Mouse (Mus musculus): ENCODE results near the gene Tcstv1. TPM values are rescaled to one million over a fixed set of nuclear protein-coding genes. Genes with fewer than 3 reads are reported as not detected.

Gene Tcstv1
- not detected for polyA plus RNA-seq (2014; fragmentation: Illumina TruSeq; extraction: RNeasy Lipid Tissue Mini Kit (QIAGEN cat#74804); ENCODE audit: insufficient read depth, low read depth, low replicate concordance)

DNA sequence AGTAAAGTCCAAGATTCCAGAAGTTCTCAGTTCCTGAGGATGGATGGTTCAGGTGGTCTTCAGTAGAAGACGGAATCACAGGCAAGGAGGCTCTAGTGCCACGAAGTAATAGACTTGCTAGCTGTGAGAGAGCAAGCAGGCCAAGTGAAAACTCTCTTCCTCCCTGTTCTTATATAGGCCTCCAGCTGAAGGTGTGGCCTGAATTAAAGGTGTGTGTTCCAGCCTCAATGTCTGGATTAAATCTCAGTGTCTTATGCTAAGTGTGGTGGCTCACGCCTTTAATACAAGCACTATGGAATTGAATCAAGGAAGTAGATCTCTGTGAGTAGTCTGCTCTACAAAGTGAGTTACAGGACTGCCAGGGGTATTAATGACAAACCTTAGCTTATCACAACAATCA is at the start of gene Tcstv1:
Gene Tcstv1, minus strand, starts transcription at position 101 of the 400 bp plus-strand sequence.

DNA sequence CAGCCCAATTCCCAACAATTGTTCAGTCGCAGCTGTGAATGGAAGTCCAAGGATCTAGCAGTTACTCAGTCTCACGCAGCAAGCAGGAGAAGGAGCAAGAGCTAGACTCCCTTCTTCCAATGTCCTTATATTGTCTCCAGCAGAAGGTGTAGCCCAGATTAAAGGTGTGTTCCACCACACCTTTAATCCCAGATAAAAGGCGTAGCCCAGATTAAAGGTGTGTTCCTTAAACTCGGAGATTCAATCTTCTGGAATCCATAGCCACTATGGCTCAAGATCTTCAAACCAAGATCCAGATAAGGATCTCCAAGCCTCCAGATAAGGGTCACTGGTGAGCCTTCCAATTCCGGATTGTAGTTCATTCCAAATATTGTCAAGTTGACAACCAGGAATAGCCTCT is 34.6 kb upstream of the Tcstv1 start, which contains the start of gene Gm21761:
Gene Gm21761, minus strand, starts transcription at position 101 of the 400 bp plus-strand sequence.

Other genes with a start within 250 kb of the Tcstv1 start
- gene Hmgcs1, start 204.4 kb downstream of the Tcstv1 start, polyA plus RNA-seq (2014; fragmentation: Illumina TruSeq; extraction: RNeasy Lipid Tissue Mini Kit (QIAGEN cat#74804); ENCODE audit: insufficient read depth, low read depth, low replicate concordance) = 60.7 TPM
- gene Nim1k, start 138.9 kb downstream of the Tcstv1 start, polyA plus RNA-seq (2014; fragmentation: Illumina TruSeq; extraction: RNeasy Lipid Tissue Mini Kit (QIAGEN cat#74804); ENCODE audit: insufficient read depth, low read depth, low replicate concordance) = 0.79 TPM
- gene Zfp131, start 103.9 kb downstream of the Tcstv1 start, polyA plus RNA-seq (2014; fragmentation: Illumina TruSeq; extraction: RNeasy Lipid Tissue Mini Kit (QIAGEN cat#74804); ENCODE audit: insufficient read depth, low read depth, low replicate concordance) = 15.6 TPM
- gene AF067063, start 64.6 kb downstream of the Tcstv1 start, polyA plus RNA-seq (2014; fragmentation: Illumina TruSeq; extraction: RNeasy Lipid Tissue Mini Kit (QIAGEN cat#74804); ENCODE audit: insufficient read depth, low read depth, low replicate concordance) = not detected
- gene D13Ertd608e, start 58.8 kb downstream of the Tcstv1 start, polyA plus RNA-seq (2014; fragmentation: Illumina TruSeq; extraction: RNeasy Lipid Tissue Mini Kit (QIAGEN cat#74804); ENCODE audit: insufficient read depth, low read depth, low replicate concordance) = not detected
- gene Gm21761, start 34.5 kb upstream of the Tcstv1 start, polyA plus RNA-seq (2014; fragmentation: Illumina TruSeq; extraction: RNeasy Lipid Tissue Mini Kit (QIAGEN cat#74804); ENCODE audit: insufficient read depth, low read depth, low replicate concordance) = not detected
- gene B020031M17Rik, start 56.0 kb upstream of the Tcstv1 start, polyA plus RNA-seq (2014; fragmentation: Illumina TruSeq; extraction: RNeasy Lipid Tissue Mini Kit (QIAGEN cat#74804); ENCODE audit: insufficient read depth, low read depth, low replicate concordance) = not detected
- gene Gm36079, start 132.2 kb upstream of the Tcstv1 start, polyA plus RNA-seq (2014; fragmentation: Illumina TruSeq; extraction: RNeasy Lipid Tissue Mini Kit (QIAGEN cat#74804); ENCODE audit: insufficient read depth, low read depth, low replicate concordance) = not detected
- 4.8 TPM for gene Gm21188, start 157.4 kb upstream of the Tcstv1 start, polyA plus RNA-seq (2014; fragmentation: Illumina TruSeq; extraction: RNeasy Lipid Tissue Mini Kit (QIAGEN cat#74804); ENCODE audit: insufficient read depth, low read depth, low replicate concordance)
- not detected for gene Gm20767, start 245.5 kb upstream of the Tcstv1 start, polyA plus RNA-seq (2014; fragmentation: Illumina TruSeq; extraction: RNeasy Lipid Tissue Mini Kit (QIAGEN cat#74804); ENCODE audit: insufficient read depth, low read depth, low replicate concordance)

Data from lung, adult 10 weeks (tissue).